Mouse (Mus musculus) forebrain, embryonic 11.5 days (tissue): ENCODE results near the gene Trpm3. TPM values are rescaled to one million over a fixed set of nuclear protein-coding genes. Genes with fewer than 3 reads are reported as not detected.

ENCODE experiments used
- ATAC-seq: fragments of 200-750 bp; cut with Nextera tagmentation; replicated peaks from 2 replicates; pipeline ENCODE4 v1.8.0; 2017; ENCODE audit warnings: moderate TSS enrichment; ENCODE audit not compliant: low FRiP score
- DNase-seq: peaks from one replicate; pipeline ENCODE4 v3.0.0-alpha.2; 2017; ENCODE audit warnings: low spot score
- H3K27ac ChIP-seq: fragments of 300-500 bp; sonication (generic); 2 replicates; pipeline ENCODE4 v1.5.1; 2014; ENCODE audit warnings: low read depth, low read length
- H3K27me3 ChIP-seq: fragments of 300-500 bp; sonication (generic); 2 replicates; pipeline ENCODE4 v1.6.1; 2014; ENCODE audit warnings: mild to moderate bottlenecking, low read length, mixed read lengths; ENCODE audit not compliant: control insufficient read depth, insufficient read depth
- H3K36me3 ChIP-seq: fragments of 300-500 bp; sonication (generic); 2 replicates; pipeline ENCODE4 v1.6.1; 2014; ENCODE audit warnings: mild to moderate bottlenecking, low read length, moderate library complexity, mixed read lengths; ENCODE audit not compliant: control insufficient read depth, insufficient read depth
- H3K4me1 ChIP-seq: fragments of 300-500 bp; sonication (generic); replicated peaks from 2 replicates; pipeline ENCODE4 v1.6.1; 2014; ENCODE audit warnings: low read length, mixed read lengths; ENCODE audit not compliant: control insufficient read depth, insufficient read depth
- H3K4me2 ChIP-seq: fragments of 300-500 bp; sonication (generic); 2 replicates; pipeline ENCODE4 v1.6.1; 2014; ENCODE audit warnings: low read depth, mild to moderate bottlenecking, low read length, moderate library complexity, mixed read lengths; ENCODE audit not compliant: severe bottlenecking
- H3K4me3 ChIP-seq: fragments of 300-500 bp; sonication (generic); 2 replicates; pipeline ENCODE4 v1.5.1; 2014; ENCODE audit warnings: low read depth, low read length
- H3K9ac ChIP-seq: fragments of 300-500 bp; sonication (generic); 2 replicates; pipeline ENCODE4 v1.6.1; 2014; ENCODE audit warnings: low read length
- H3K9me3 ChIP-seq: fragments of 300-500 bp; sonication (generic); 2 replicates; pipeline ENCODE4 v1.6.1; 2016; ENCODE audit warnings: low read length, mixed read lengths; ENCODE audit not compliant: control insufficient read depth
- WGBS: fragments of 180-500 bp; shearing (Covaris S2); extraction: QIAGEN DNeasy Blood & Tissue Kit; methylation state at CpG from one replicate; pipeline ENCODE4 v1.1.7; 2014; 5-methylcytosine and 5-hydroxymethylcytosine counted together
- polyA plus RNA-seq: library from polyadenylated mRNA; unstranded; fragments of >200 nt; fragmentation: Nextera tagmentation; extraction: Ambion mirVana; gene quantifications from 2 replicates; pipeline ENCODE4 v1.2.1, GENCODE M21; 2014

Gene Trpm3
- polyA plus RNA-seq, 1 experiment from 2014 or later = 9.2 TPM

GRCm38 (mm10) chr19:22284651-22285050 is 145.8 kb downstream of the Trpm3 start:
- Histone ChIP-seq H3K9me3 (no peaks in the 10 kb centered on the region), H3K9ac (no peak overlapping the region), H3K36me3 (no peaks in the 10 kb centered on the region), H3K4me3 (no peak overlapping the region), H3K4me2 (no peak overlapping the region), H3K27ac (no peak overlapping the region), H3K27me3 (no peaks in the 10 kb centered on the region), H3K4me1 (no peaks in the 10 kb centered on the region)
- ATAC-seq = no peak
- 82% methylated on average over 3 of the region's 3 CpGs for WGBS
- no peak for DNase-seq

- H3K27ac ChIP-seq = no peak overlapping the region
- DNase-seq = no peak
Measured at GRCm38 (mm10) chr19:22292671-22293070, 153.8 kb downstream of the Trpm3 start.

DNA sequence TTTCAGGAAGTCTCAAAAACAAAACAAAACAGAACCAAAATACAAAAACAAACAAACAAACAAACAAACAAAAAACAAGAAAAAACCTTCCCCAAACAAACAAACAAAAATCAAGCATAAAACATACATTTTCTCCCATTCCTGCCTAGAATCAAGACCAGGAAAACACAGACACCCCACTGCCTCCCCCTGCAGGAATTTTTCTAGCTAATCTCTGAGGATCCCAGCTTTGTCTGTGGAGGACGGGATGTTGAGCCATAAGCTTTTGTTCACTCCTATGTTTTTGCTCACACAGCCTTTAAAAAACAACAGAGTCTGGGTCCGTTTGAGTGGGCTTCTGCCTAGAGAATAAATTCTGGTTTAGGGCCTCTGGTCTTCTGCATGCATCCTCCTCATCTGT is 162.1 kb downstream of the Trpm3 start:
- DNase-seq = no peak
- Histone ChIP-seq H3K27me3 (no peaks in the 10 kb centered on the region), H3K4me2 (no peak overlapping the region), H3K4me1 (peaks cover 8% of the 10 kb centered on the region; the same call in 1 of the 2 replicates), H3K36me3 (no peaks in the 10 kb centered on the region), H3K9ac (no peak overlapping the region), H3K27ac (no peak overlapping the region), H3K4me3 (no peak overlapping the region), H3K9me3 (no peaks in the 10 kb centered on the region)
- ATAC-seq = no peak
- 34% methylated on average over 2 of the region's 2 CpGs for WGBS

More at GRCm38 (mm10) chr19:22292671-22293070, 153.8 kb downstream of the Trpm3 start:
- Histone ChIP-seq H3K36me3 (no peaks in the 10 kb centered on the region), H3K4me1 (no peaks in the 10 kb centered on the region), H3K4me3 (no peak overlapping the region), H3K9me3 (no peaks in the 10 kb centered on the region), H3K4me2 (no peak overlapping the region), H3K27me3 (no peaks in the 10 kb centered on the region), H3K9ac (no peak overlapping the region)
- 85% methylated on average over 6 of the region's 6 CpGs for WGBS
- ATAC-seq = no peak

DNA sequence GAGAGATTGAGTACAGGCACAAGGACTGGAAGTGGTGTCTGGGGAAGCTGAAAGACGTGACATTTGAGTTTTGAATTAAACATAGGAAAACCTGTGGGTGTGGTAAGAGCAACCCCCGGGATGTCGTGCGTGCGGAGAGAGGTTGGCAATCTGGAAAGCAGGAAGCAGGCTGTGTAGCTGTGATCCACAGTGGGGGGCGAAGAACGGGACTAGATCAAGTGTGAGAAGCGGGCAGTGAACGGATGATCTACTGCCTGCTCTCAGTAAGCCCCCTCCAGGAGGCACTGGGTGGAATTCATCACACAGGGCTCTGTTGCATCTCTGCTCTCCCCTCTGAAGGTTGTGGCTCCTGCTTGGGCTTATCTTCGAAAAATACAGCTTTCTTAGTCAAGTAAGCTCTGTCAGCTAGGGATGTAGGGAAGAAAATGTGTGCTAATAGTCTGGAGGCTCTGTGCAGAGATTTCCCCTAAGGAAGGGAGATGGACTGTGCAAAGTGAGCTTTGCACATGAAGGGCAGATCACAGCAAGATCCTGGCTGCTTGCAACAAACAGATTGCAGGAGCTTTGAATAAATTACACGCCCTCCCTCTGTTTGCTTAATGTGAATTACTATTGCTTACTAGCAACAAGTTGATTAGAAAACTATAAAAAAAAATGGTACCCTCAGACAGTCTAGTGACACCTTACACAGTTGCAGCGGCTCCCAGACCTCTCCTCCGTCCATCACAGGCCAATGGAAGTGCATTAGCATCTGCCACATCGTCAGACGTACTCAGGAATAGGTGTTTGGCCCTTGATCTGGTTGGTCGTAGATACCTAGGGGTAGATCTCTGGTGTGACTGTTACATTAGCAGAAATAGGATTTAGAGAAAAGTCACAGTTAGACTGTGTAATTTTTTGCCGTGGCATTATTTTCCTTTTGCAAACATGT is 164.4 kb downstream of the Trpm3 start:
- Histone ChIP-seq H3K9me3 (no peaks in the 10 kb centered on the region), H3K27me3 (no peaks in the 10 kb centered on the region), H3K4me2 (peak overlapping the region; percentile 49; the same call in 1 of the 2 replicates), H3K4me1 (peaks cover 8% of the 10 kb centered on the region; the same call in 1 of the 2 replicates), H3K9ac (no peak overlapping the region; the same call in 1 of the 2 replicates), H3K36me3 (no peaks in the 10 kb centered on the region), H3K27ac (no peak overlapping the region), H3K4me3 (no peak overlapping the region)
- ATAC-seq (peak; percentile 36; the same call in 1 of the 2 replicates), DNase-seq (no peak)
- 23% methylated on average over 17 of the region's 17 CpGs for WGBS

DNA sequence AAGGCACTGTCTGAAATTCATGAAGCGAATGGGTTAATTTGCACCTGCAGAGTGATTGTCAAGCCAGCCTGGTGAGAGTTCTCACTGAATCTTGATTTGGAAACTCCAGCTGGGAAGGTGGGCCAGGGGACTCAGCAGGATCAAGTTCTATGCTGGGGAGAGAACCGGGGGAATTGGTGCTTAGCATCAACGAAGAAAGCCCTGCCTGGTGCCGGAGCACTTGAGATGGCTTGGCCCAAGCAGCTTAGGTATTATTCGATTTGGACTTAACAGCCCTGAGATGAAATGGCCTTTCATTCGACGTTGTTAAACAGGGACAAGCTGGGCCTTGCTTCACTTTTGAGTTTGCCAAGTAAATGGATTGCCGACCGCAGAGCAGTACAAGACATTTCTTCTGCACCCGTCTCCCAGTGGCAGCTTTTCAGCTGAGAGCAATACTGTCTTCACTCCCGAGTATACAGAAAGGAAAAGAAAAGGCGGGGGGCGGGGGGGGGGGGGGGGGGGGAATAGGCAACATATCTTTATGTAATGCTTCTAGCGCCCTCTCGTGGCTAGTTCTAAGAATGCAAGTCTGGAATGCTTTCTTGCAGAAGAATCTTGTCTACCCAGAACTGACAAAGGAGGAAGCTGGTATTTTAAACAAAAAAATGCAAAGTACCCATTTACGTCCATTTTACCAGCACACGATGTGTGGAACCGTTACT is 165.3 kb downstream of the Trpm3 start:
- Histone ChIP-seq H3K9ac (peak overlapping the region; percentile 27; the same call in 1 of the 2 replicates), H3K9me3 (no peaks in the 10 kb centered on the region), H3K36me3 (no peaks in the 10 kb centered on the region), H3K27ac (no peak overlapping the region), H3K4me2 (peak overlapping the region; percentile 49), H3K4me1 (peaks cover 8% of the 10 kb centered on the region; the same call in 1 of the 2 replicates), H3K4me3 (peak overlapping the region; percentile 19; the same call in 1 of the 2 replicates), H3K27me3 (no peaks in the 10 kb centered on the region)
- WGBS = 2% methylated on average over 16 of the region's 18 CpGs
- DNase-seq (peak; percentile 90), ATAC-seq (peak; percentile 77)

DNA sequence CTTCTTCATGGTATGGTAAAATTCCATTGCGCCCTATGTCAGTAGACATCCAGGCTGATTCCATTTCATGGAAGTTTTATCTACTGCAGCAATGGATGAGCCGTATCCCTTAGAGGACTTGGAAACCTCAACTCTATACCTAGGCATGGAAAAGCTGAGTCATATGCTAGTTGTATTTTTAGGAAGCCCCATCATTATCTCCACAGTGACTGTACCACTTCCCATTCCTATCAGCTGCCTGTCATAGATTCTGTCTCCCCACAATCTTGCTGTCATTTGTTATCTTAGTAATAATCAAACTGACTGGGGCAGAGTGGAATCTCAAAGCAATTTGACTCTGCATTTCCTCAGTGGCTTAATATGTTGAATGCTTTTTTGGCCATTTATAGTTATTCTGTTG is 169.2 kb downstream of the Trpm3 start:
- no peak overlapping the region for H3K4me2 ChIP-seq
- no peaks in the 10 kb centered on the region for H3K9me3 ChIP-seq
- no peaks in the 10 kb centered on the region for H3K27me3 ChIP-seq
- ATAC-seq (no peak), DNase-seq (no peak)
- no peaks in the 10 kb centered on the region for H3K36me3 ChIP-seq
- no peak overlapping the region for H3K27ac ChIP-seq
- H3K9ac ChIP-seq = no peak overlapping the region
- H3K4me1 ChIP-seq = peaks cover 7% of the 10 kb centered on the region; the same call in 1 of the 2 replicates
- H3K4me3 ChIP-seq = no peak overlapping the region
- WGBS = 94% methylated on average over 2 of the region's 2 CpGs

- H3K4me1 ChIP-seq = no peaks in the 10 kb centered on the region
- no peak overlapping the region for H3K9ac ChIP-seq
- no peaks in the 10 kb centered on the region for H3K36me3 ChIP-seq
- H3K27me3 ChIP-seq = no peaks in the 10 kb centered on the region
- WGBS = 88% methylated on average over 4 of the region's 4 CpGs
- no peak overlapping the region for H3K27ac ChIP-seq
- no peak overlapping the region for H3K4me2 ChIP-seq
- ATAC-seq (no peak), DNase-seq (no peak)
- H3K9me3 ChIP-seq = no peaks in the 10 kb centered on the region
- no peak overlapping the region for H3K4me3 ChIP-seq
Measured at GRCm38 (mm10) chr19:22317306-22317705, 178.5 kb downstream of the Trpm3 start.

DNA sequence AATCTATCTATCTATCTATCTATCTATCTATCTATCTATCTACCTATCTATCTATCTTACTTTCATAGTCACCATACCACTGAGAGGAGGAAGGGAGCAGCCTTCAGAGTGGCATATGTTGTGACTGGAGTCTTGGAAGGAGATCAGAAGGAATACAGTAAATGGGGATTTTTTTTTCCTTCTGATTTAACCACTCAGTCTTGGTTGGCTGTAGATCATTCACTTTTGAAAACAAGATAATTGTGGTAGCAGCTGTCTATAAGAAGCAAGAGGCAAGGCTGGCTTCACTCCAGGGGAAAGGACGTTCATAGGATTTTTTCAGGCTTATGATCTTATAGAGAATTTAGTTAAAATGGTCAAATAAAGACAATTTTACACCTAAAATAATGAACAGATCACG is 188.0 kb downstream of the Trpm3 start:
- Histone ChIP-seq H3K9me3 (no peaks in the 10 kb centered on the region), H3K27me3 (no peaks in the 10 kb centered on the region), H3K36me3 (no peaks in the 10 kb centered on the region), H3K4me1 (no peaks in the 10 kb centered on the region), H3K27ac (no peak overlapping the region), H3K4me3 (no peak overlapping the region), H3K9ac (no peak overlapping the region), H3K4me2 (no peak overlapping the region)
- WGBS = 73% methylated on average over 2 of the region's 2 CpGs
- ATAC-seq = no peak
- no peak for DNase-seq
